Mouse (Mus musculus) gastrocnemius, postnatal 10 days (tissue): ENCODE measurements around the gene Arl15. TPM values are rescaled to one million over a fixed set of nuclear protein-coding genes. Genes with fewer than 3 reads are reported as not detected.

Experiments used
- DNase-seq: peaks from one replicate; pipeline ENCODE4 v3.0.0; 2021; ENCODE audit warnings: mixed read lengths
- total RNA-seq, 2 experiments: library from RNA; stranded (reverse); gene quantifications; 2 replicates each; pipeline ENCODE4 v1.2.3; 2021

The Arl15 gene
- total RNA-seq, 2 experiments from 2014 or later = 8.7 to 8.8 TPM

DNA sequence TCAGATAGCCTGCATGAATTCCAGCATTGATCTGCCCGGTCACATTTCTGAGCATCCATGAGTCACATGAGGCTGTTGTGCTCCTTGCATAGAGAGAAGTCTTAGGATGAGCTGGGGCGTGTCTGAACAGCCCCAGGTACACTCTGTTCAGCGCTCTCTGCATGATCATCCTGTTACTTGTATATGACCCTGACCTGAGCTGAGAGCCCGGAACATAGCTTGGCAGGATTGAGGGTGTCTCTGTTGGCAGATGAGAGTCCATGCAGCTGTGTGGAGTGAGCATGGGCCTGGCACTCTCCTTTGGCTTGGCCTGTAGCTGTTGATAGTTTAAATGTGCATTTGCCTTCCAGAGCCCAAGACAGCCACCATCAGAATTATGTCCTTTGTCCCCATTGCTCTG, 50.4 kb downstream of the Arl15 start:
- no peak for DNase-seq

DNA sequence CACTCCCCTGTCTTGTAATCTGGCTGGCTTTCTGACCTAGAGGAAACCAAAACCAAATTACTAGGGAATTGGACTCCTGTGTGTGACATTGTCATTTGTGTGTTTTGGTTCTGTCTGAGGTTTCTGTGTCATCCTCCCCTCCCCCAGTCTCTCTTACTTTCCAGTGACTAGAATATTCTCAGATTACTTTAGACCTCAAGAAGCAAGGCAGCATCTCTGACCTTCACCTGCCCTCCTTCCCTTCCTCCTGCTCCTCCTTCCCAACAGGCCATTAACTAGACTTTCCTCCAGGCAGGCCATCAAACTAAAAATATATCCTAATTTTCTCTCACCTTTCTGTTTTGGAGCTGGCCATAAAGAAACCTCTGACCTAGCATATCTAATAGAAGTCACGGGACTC, 50.9 kb downstream of the Arl15 start:
- no peak for DNase-seq

DNA sequence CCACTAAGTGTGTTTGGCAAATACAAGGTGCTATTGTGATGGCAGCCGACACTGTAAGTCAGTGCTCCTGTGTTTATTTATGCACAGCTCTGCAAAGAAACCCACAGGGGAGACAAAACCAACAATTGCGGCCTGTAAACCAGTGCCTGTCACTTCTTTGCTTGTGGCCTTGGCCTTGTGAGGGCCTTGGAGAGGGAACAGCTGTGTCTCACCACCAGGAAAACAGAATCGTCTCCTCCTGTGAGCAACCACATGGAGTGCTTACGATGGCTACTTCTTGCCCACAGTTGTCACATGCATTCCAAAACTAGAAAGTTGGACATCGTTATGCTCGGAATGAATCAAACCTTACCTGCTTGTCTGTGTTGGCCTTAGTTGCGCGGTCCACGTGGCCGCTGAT, 52.1 kb downstream of the Arl15 start:
- no peak for DNase-seq

DNA sequence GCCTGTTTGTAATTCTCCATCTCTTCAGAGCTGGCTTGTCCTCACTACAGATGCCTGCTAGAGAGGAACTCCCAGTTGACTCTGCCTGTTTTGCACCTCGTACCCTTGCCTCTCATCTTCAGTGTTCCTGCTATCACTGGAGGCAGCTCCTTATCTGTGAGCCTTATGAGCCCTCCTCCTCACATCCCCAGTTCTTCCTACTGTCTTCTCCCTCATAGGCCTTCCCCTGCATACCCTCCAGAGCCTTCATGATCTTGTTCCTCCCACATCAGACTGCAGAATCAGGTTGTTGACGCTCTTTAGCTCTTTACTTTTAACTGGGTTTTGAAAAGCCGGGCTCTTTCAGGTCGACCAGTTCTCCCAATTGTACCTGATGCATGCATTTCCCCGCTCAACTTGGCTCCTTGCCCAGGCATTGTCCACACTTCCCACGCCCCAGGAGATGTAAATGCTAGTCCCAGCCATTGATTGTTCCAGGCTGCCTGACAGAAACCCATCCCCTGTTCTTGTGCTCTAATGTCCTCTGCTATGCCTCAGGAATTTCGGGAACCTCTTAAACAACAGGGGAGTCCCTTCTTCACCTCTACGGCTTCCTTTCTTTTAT, 56.2 kb downstream of the Arl15 start:
- DNase-seq = no peak

DNA sequence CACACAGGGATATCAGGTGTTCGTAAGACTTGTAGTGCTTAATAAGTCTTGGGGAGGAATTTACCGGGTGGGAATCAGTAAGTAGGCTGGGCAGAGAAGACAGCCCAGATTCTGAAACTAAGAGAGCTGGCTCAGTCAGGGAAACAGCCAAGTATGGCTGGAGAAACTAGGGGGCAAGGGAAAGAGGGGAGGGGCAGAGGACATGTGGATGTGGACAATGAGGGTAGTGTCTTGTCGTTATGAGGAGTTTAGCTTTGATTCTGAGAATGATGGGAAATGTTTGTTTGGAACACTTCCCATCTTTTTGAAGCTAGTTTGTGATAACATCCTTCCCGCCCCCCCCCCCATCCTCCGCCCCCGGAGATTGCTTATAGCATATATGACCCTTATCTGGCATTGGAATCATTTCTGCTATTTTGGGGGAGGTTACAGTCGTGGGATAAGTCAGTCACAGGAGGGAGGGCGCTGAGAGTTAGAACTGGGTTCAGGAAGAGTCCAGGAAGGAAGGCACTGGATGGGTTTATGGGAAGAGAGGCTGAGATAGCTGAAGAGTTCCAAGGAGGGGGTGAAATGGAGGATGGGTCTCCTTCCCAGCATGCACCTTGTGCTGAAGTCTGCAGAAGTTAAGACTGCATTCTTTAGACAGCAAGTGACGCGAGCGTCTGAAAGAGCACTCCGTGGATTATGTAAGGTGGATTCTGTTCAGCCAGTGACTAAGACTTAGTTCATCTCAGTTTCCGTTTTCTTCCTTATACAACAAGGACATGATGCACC, 57.5 kb downstream of the Arl15 start:
- no peak for DNase-seq

DNA sequence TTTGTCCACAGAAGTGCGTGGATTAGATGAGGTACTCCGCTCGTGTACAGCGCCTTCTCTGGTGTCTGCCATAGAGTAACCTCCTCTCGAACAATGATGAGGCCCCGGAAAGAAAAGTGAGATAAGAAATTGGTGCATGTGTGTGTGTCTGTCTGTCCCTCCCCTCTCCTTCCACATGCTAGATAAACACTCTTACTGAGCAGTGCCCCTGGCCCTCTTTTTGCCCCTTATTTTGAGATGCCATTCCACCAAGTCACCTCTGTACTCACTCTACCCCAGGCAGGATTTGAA, 58.0 kb downstream of the Arl15 start:
- DNase-seq = no peak

DNA sequence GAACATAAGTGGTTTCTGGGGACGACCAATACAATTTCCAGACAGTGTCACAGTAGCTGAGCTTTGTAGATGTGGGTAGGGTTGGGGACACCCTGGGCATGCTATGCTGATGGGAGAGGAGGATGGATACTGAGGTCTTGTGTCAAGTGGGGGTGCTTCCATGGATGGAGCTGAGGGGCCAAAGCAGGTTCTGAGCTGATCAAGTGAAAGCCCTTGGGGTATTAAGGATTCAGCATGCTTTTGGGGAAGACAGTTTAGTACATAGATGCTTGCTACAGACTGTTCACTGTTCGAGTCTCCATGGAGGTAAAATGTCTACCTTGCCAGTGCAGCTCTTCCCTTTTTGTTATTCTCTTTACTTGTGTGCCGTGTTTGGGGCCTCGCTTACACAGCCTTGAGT, 59.8 kb downstream of the Arl15 start:
- no peak for DNase-seq

DNA sequence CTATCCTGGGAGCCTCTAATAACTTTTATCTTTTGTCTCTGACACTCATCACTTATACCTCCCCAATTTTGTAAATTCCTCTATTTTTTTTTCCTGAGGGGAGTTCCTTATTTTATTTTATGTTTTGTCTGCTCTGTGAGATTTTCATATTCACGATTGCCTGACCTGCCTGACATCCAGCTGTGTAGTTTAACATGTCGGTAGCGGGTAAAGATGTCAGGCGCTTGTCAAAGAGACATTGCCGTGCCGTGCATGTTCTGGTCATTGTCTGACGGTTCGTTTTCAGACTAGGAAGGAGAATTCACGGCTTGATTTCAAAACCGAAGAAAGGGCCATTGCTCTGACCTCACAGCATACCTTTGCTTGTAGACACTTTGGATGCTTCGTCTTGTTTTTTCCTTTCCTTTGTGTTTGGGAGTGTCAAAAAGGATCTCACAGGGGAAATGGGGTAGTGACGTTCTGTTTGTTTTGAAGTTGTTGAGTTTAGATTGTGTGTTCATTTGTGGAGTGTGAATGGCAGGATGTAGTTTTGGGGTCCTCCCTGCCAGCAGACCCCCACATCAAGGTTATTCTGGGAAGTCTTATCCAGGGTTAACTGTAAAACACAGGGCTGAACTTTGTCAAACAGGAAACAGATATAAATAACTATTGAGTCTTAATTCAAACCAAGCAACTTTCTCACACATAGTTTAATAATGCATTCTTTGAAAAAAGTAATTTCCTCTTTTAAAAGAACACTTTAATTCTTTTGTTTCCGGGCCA, 60.4 kb downstream of the Arl15 start:
- no peak for DNase-seq

DNA sequence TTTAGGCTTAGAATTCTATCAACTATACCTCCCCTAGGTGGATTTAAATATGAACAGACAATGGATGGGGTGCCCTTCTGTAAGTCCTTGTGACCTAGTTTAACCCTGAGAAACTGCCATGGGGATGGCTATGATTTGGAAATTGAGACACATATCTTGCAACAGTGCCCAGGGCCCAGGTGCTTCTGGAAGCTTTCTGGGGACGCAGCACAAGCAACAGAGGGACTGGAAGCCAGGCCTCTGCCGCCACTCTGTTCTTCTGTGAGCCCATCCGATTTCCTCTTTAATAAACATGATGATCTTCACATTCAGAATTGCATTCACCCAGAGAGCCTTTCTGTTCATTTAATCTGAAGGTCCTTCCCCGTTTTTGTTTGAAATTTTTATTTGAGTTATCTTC, 62.6 kb downstream of the Arl15 start:
- DNase-seq = no peak

DNA sequence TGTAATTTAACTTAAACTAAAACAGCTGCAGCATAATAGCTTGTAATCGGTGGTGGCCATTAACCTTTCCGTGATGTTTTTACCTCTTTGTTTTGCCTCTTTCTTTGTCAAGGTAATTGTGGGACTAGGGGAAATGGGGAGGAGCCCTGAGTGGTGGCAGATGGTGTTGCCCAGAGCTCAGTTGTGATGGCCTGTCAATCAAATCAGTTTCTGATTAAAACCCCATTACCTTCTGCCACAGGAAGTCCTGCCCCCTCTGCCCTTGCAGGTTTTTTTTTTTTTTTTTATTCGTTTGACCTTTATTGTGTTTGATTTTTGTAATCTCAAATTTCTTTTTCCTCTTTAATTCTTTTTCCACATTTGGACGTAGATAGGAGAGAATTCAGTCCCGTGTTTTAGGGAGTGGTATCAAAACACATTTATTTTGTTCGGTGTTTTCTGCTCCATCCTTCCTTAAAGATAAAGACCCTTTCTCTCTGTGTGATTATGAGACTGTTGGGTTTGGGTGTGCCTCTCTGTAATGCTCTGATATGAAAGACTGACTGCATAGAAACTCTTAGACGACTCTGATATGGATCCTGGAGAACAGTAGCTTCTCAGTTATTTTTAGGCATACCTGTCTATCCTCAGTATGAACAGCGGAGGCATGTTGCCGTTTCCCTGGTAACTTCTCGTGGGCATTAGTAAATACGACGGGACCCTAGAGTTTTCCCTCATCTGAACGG, 64.5 kb downstream of the Arl15 start:
- no peak for DNase-seq

DNA sequence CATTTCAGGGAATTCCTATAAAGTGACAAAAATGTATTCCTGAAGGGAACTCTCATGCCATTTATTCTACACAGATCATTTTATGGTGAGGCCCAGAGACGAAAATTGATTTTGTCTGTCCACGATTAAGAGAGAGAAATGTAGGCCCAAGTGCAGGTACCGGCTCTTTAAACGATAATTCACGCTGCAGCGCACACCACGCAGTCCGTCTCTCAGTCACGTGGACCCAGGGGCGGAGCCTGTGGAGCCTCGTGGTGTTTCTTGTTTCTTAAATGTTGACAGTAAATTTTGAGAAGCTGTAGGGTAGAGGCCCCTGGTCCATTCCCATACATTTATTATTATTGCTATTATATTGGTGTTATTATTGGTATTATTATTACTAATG, 65.1 kb downstream of the Arl15 start:
- no peak for DNase-seq

DNA sequence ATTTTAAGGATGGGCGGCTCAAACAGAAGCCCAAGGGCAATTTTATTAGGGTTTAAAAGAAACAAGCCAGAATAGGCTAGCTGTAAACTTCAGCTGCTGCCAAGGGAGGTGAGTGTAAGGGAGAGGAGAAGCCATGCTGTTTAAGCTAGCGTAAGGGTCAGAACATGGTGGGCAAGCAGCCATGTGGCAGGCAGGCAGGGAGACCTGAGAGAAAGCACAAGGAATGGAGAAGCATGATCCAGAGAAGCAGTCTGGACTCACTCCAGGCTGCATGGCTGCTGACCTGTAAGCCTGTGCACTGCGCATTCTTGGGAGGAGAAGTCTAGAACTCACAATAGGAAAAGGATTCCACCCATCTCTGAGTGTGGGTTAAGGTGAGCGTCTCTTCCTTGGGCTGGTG, 66.5 kb downstream of the Arl15 start:
- no peak for DNase-seq

DNA sequence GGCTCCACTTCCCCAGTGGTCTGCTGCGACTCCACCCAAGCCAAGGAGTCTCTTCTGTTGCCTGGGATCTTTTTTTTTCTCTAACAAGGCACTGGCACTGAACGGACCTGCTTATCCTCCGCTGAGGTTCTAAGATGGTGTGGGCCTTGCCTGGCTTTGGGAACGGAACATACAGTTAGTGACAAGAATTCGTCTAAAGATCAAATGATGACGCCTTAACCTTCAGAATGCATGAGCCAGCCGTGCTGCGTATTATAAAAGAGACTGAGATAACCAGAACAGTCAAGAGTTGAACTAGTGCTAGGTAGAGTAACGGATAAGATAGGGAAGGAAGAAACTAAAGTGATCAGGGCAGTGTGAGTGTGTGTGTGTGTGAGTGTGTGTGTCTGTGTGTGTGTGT, 66.9 kb downstream of the Arl15 start:
- DNase-seq = no peak

DNA sequence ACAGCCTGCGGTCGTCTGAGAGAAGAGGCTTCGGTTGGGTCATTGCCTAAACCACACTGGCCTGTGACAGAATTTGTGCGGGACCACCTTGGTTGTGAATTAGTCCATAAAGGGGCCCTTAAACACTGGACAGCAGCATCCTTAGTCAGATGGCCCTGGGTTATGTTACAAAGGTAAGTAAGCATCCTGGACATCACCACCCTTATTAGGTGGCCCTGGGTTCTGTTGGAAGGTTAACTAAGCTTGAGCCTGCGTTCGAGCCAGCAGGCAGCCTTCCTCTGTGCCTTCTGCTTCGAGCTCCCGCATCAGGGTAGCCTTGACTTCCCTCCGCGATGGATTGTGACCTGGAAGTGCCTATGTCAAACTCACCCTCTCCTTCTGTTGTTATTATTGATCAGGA, 68.6 kb downstream of the Arl15 start:
- DNase-seq = no peak

DNA sequence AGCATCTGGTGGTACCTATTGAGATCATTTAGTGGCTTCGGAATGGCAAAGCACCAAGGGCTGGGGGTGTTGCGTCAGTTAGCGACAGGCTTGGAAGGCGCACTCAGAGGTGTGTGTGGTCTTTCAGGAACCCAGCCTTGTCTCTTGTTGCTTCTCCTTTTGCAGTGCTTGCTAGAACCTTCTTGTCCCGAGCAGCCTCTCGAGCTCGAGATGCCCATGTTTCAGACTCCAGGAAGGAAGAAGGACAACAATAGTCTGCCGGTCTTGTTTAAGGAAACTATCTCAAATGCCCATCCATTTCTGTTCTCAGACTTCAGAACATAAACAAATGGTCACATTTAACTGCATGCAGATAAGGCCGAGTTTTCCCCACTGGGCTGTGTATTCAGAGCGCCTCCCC, 69.4 kb downstream of the Arl15 start:
- no peak for DNase-seq

DNA sequence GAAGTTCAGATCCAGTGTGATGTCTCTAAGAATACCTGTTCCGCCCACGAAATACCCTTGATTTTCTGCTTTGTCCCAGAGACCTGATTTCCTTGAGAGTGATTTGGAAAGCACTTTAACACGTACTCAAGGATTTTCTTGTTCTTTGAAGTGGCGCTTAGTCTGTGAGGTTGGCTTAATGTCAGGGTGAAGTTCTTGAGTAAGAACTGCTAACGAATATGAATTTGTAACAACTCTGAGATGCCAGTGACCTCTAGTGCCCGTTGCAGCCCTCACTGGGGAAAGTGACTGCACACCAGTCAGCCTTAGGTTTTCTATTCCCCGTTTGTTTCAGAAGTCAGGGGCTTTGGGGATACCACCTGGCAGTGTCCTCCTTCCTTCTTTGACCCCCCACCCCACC, 70.0 kb downstream of the Arl15 start:
- DNase-seq = no peak

DNA sequence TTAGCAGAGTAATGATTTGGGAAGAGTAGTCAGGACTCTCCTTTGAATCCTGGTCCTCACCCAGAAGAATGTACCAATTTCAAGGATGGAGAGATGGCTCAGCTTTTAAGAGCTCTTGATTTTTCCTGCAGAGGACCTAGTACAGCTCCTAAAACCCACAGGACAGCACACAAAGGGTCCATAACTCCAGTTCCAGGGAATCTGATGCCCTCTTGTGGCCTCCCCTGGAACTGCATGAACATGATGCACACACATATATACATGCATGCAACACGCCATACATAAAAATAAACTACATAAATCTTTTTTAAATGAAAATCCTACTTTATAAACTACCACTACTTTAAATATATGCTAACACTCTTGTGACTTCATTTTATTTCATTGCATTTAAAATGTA, 70.6 kb downstream of the Arl15 start:
- DNase-seq = peak; percentile 67

DNA sequence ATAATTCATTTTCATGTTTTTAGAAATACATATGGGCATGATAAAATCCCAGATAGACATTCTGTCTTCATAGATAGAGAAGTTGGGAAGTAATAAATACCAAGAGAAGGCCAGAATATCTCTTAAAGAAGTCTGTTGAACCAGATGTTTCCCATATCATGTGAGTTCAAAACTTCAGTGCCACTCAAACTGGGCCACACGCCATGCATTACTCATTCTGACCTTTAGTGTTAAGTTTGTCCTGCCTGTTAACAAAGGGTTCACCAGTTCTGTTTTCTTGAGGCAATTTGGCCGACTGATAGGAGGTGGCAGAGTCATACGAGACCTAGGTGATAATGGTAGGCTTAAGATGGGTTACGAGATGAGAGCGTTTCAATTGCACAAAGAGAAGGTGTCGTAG, 71.1 kb downstream of the Arl15 start:
- no peak for DNase-seq

DNA sequence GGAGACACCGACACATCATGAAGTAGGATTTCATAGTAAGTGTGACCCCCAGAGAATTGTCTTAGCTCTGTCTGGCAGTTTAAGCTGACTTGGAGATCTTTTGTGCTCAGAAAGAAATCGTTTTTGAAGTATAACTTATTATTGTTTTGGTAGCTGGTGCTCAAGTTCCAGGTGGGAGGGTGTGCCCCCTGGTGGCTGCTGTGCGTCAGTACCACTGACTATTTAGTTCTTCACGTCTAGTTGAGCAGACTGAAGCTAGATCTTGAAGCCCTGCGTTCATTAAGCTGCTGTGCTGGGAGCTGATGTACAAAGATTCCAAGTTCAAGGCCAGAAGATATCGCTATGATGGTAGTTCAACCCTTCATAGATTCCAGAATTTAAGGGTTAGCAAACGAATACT, 71.5 kb downstream of the Arl15 start:
- DNase-seq = peak; percentile 72

DNA sequence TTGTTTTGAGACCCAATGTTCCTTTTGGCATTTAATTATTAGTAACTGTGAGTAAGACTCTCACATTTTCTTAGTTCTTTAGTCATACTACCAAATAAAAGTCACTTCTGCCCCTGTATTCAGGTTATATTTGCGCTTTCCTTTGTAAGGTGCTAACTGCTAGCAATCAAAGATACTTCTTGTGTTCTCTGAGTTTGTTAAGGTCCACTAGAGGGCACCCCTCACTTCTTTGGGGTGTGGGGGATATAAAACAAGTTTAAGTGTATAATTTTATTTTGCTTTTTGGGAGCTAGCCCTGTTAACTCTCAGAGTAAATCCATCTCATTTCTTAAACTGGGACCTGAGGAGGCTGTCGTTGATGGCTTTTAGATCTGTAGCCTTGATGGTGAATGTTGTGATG, 73.4 kb downstream of the Arl15 start:
- DNase-seq = no peak

DNA sequence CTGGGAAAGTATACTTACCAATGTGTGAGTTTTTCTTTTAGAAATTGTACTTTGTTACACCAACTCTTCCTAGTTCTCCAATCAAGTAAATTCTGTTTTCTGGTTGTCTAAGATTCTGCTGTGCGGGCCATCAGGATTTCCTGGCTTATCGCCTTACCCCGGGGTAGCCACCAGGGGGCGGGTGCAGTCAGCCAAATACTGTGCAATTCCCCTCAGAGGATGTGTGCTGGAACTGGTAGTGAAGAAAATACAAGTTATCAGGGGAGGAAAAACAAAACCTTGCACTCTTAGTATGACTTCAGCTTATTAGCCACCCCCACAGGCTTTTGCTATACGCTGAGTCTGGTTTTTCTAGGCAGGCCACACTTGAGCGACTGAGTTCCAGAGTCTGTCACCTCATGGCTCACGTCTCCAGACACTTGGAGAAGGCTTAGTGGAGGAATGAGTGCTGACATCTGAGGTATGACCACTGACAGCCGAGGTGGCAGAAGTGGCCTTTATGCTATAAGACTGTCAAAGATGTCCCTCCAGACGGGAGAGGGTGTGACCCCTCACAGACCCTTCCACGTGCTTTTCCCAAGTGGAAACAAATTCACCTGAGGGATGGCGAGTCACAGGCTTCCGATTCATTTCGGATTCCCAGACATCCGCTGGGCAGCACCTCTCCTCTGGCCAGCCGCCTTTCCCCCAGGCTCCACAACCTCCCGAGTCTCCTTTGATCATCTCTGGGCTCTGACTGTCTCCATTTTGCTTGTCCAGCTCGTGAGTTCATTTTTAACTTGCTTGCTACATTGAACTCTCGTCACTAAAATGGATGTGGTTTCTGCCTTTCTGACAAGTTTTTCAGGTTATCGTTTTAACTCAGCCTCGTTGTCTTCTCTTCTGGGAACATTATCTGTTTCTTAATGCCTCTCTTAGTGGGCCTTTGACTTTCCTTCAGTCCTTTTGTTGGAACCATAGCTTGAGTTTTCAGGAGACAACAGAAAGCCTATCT, 75.2 kb downstream of the Arl15 start:
- DNase-seq = peak; percentile 79

DNA sequence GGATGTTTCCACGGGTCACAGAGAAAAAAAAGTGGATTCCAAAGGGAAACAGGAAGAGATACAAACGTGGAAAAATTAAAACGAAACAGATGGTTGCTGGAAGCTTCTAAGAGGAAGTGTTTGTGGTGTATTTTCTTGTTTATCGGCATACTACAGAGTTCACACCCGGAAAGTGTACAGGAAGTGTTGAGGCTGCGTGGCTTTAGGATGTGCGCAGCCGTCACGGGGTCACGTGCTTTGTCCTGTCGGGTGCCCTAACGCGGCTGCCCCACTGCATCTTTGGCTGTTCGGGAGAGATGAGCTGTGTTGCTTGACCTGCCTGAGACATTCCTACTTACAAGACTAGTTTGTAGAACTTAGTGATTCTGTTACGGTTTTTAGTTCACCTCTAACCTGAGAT, 76.1 kb downstream of the Arl15 start:
- no peak for DNase-seq
